8 mouse cellular contexts compared by ENCODE assay signal in genomic region chr11:69901993-69902392, GRCm38 (mm10). TPM values are rescaled to one million over a fixed set of nuclear protein-coding genes. Genes with fewer than 3 reads are reported as not detected.
DNase-seq lines count a peak whose midpoint lies in the region; ATAC-seq lines count a peak whose summit lies in the region.

No protein-coding gene starts in this region.

- H3K36me3 ChIP-seq in intestine, embryonic 15.5 days: peaks cover 32% of the 10 kb centered on the region
- H3K36me3 ChIP-seq in neural tube, embryonic 12.5 days: peaks cover 35% of the 10 kb centered on the region

- H3K4me2 ChIP-seq in intestine, embryonic 15.5 days (replicated peaks): peak overlapping the region; percentile 97
- H3K4me2 ChIP-seq in neural tube, embryonic 12.5 days (replicated peaks): peak overlapping the region; percentile 86

- H3K4me3 ChIP-seq in intestine, embryonic 15.5 days (replicated peaks): peak overlapping the region; percentile 91
- peak overlapping the region; percentile 77 for H3K4me3 ChIP-seq in neural tube, embryonic 12.5 days

- peak overlapping the region; percentile 87 for H3K9ac ChIP-seq in intestine, embryonic 15.5 days
- H3K9ac ChIP-seq in neural tube, embryonic 12.5 days: peak overlapping the region; percentile 93

- no peaks in the 10 kb centered on the region for H3K9me3 ChIP-seq in intestine, embryonic 15.5 days
- H3K9me3 ChIP-seq in neural tube, embryonic 12.5 days: no peaks in the 10 kb centered on the region

- peaks cover 17% of the 10 kb centered on the region for H3K4me1 ChIP-seq in intestine, embryonic 15.5 days (replicated peaks)
- peaks cover 21% of the 10 kb centered on the region for H3K4me1 ChIP-seq in neural tube, embryonic 12.5 days

- DNase-seq in cerebellum, postnatal 14 days: peak; percentile 63 to 64
- peak; percentile 50 to 68 for DNase-seq in spleen, postnatal 10 days (ENCODE audit: low spot score in 2 of 2)
- DNase-seq in spleen, adult 12 weeks (ENCODE audit: low spot score): no peak
- no peak for DNase-seq in urinary bladder, postnatal 10 days (ENCODE audit: low spot score)

- no peak for ATAC-seq in cerebellum, adult (ENCODE audit: insufficient number of reproducible peaks, low FRiP score, low TSS enrichment)
- peak; percentile 18 for ATAC-seq in intestine, embryonic 15.5 days
- ATAC-seq in neural tube, embryonic 12.5 days (ENCODE audit: low FRiP score, low read depth): no peak
- no peak for ATAC-seq in monocyte, adult 5-6 weeks (replicated peaks; ENCODE audit: insufficient number of reproducible peaks, low FRiP score, low TSS enrichment, poor library complexity, severe bottlenecking)

- H3K27me3 ChIP-seq in intestine, embryonic 15.5 days (replicated peaks): no peaks in the 10 kb centered on the region
- no peaks in the 10 kb centered on the region for H3K27me3 ChIP-seq in neural tube, embryonic 12.5 days (replicated peaks)

- WGBS in intestine, embryonic 15.5 days: under 1% methylated on average over 39 of the region's 39 CpGs
- WGBS in neural tube, embryonic 12.5 days: under 1% methylated on average over 39 of the region's 39 CpGs

- H3K27ac ChIP-seq in intestine, embryonic 15.5 days: peak overlapping the region; percentile 97
- H3K27ac ChIP-seq in neural tube, embryonic 12.5 days: peak overlapping the region; percentile 83

RNA-seq across cellular contexts. Expression of gene Neurl4, which starts 1.1 kb away (rescaled TPM):
- 7.0 and 10.0 TPM in 2 replicates for polyA plus RNA-seq in intestine, embryonic 15.5 days (2015; fragmentation: Nextera tagmentation; extraction: Ambion mirVana)
- polyA plus RNA-seq in neural tube, embryonic 12.5 days (2016; fragmentation: Nextera tagmentation; extraction: Ambion mirVana): 19.8 and 20.4 TPM in 2 replicates
- 16.1 to 57.8 TPM (median 24.6 TPM) in 3 replicates for total RNA-seq in monocyte, adult 5-6 weeks (2017)

RNA-seq across cellular contexts. Expression of gene 2810408A11Rik, which starts 1.2 kb away (rescaled TPM):
- polyA plus RNA-seq in intestine, embryonic 15.5 days (2015; fragmentation: Nextera tagmentation; extraction: Ambion mirVana): 7.7 and 7.9 TPM in 2 replicates
- 17.7 and 18.1 TPM in 2 replicates for polyA plus RNA-seq in neural tube, embryonic 12.5 days (2016; fragmentation: Nextera tagmentation; extraction: Ambion mirVana)
- 0.87 TPM in 1 of 3 replicates, not detected in the others for total RNA-seq in monocyte, adult 5-6 weeks (2017)

RNA-seq across cellular contexts. Expression of gene Acap1, which starts 6.7 kb away (rescaled TPM):
- 4.8 and 5.9 TPM in 2 replicates for polyA plus RNA-seq in intestine, embryonic 15.5 days (2015; fragmentation: Nextera tagmentation; extraction: Ambion mirVana)
- 0.54 and 0.90 TPM in 2 replicates for polyA plus RNA-seq in neural tube, embryonic 12.5 days (2016; fragmentation: Nextera tagmentation; extraction: Ambion mirVana)
- total RNA-seq in monocyte, adult 5-6 weeks (2017): 83.6 to 201 TPM (median 84.0 TPM) in 3 replicates

RNA-seq across cellular contexts. Expression of gene Gps2, which starts 11.7 kb away (rescaled TPM):
- 68.1 and 68.5 TPM in 2 replicates for polyA plus RNA-seq in intestine, embryonic 15.5 days (2015; fragmentation: Nextera tagmentation; extraction: Ambion mirVana)
- polyA plus RNA-seq in neural tube, embryonic 12.5 days (2016; fragmentation: Nextera tagmentation; extraction: Ambion mirVana): 82.4 and 92.0 TPM in 2 replicates
- 85.4 to 110 TPM (median 101 TPM) in 3 replicates for total RNA-seq in monocyte, adult 5-6 weeks (2017)

RNA-seq across cellular contexts. Expression of gene Eif5a, which starts 19.8 kb away (rescaled TPM):
- 1,625 and 1,693 TPM in 2 replicates for polyA plus RNA-seq in intestine, embryonic 15.5 days (2015; fragmentation: Nextera tagmentation; extraction: Ambion mirVana)
- 1,451 and 1,549 TPM in 2 replicates for polyA plus RNA-seq in neural tube, embryonic 12.5 days (2016; fragmentation: Nextera tagmentation; extraction: Ambion mirVana)
- 255 to 299 TPM (median 276 TPM) in 3 replicates for total RNA-seq in monocyte, adult 5-6 weeks (2017)

Comparison
In these comparisons a context has a peak if more than half of its experiments do, and no peak if none do; other contexts are left out.
1. DNase-seq: peak in cerebellum, postnatal 14 days (2 of 2) and spleen, postnatal 10 days (2 of 2); none in spleen, adult 12 weeks (single experiment) and urinary bladder, postnatal 10 days (single experiment).